Mouse (Mus musculus) cerebellum, adult 8-10 months (tissue): Measurements from ENCODE around the gene Kctd20.
"Not testable (repeated sequence)": the region's sequence is repeated elsewhere in the genome, so short reads cannot be mapped to it uniquely, and the experiment has no call there.

Source experiments
- DNase-seq: peaks from one replicate; pipeline ENCODE4 v3.0.0; 2022

Gene Kctd20

DNA sequence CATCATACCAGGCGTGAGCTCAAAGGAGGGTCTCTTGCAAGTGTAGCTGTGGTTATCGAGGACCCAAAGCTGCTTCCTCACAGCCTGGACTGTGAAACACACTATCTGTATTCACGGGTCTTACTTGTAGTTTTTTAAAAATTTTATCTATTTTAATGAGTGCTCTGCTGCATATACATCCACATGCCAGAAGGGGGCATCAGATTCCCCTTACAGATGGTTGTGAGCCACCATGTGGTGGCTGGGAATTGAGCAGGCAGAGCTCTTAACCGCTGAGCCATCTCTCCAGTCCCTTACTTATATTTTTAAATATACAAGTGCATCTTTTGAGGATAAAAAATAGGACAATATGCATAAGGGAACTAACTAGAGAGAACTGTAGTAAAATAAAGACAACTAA, 36.0 kb downstream of the Kctd20 start:
- DNase-seq, result peak; percentile 30

DNA sequence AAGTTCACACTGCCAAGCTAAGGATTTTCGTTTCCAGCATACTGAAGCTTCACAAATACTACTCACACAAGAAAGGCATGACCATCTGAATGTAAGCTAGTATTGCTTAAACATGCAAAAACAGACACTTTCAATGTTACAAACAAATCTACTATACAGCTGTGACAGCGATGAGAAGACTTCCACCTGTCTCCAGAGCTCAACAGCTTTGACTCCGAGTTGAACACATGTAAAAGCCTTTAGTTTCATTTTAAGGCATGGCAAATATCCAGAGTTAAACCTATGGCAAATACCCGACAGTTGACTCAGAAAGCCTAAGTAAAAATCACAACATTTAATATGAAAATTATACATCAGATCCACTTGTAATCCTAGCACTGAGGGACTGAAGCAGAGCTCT, 36.5 kb downstream of the Kctd20 start:
- no peak for DNase-seq

DNA sequence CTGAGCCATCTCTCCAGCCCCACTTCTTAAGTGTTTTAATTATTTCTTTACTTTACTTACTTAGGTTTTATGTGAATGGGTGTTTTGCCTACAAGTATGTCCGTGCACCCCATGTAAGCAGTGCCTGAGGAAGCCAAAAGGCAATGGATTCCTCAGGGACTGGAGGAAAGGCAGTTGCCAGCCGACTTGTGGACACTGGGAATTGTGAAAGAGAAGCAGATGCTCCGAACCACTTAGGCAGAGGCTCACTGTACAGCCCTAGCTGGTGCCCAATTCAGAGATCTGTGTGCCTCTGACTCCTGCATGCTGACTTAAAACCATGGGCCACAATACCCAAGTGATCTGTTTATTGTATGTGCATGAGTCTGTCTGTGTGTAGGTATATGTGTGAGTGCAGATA, 37.2 kb downstream of the Kctd20 start:
- no peak for DNase-seq

DNA sequence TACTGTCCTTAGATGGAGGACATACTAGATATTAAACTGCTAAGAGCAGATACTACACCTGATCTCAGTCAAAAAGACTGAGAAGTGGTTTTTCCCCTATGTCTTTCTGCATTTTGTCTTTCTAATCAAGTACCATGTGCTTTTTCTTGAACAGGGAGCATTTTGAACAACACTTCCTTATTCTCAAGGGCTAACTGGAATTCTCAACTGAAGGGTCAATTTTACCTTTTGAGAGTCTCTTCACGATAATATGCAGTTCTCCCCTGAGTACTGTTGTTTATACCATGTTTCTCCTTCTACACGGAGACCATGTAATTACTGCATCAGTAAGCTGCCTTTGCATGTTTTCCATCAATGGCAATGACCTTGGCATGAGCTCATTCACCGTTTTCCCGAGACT, 38.3 kb downstream of the Kctd20 start:
- DNase-seq, result no peak

DNA sequence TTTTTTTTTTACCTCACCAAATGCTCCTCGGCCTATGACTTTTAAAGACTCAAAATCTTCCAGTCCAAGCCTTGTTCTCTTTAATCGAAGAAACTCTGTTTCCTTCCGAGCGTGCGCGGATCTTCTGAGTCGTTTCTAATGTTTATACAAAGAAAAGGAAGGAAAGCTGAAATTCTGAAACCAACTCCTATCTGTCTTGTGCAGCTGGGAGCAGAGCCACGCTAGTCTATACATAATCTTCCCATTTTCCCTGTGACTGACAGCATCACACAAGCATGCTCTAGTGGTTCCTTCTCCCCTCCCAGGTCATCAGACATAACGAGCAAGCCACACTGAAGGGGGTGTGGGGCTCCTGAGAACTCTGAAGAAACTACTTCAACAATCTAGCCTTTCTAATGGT, 39.5 kb downstream of the Kctd20 start:
- DNase-seq, result no peak

DNA sequence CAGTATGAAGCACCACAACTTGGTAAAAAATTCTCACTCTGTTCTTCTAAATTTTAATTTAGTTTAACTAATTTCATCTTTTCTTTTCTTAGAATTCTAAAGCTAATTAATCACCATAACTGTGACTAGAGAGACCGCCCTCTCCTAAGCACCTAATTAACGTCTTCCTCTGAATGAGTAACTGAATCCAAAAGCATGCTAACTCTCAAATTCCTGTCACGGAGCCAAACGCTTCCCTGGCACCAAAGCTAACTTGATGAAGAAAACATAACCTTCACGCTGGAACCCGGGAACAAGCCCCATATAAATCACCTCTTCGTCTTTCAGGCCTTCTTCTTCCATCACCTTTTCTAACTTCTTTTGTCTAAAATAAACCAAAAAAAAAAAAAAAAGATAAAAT, 40.4 kb downstream of the Kctd20 start:
- DNase-seq, result no peak

DNA sequence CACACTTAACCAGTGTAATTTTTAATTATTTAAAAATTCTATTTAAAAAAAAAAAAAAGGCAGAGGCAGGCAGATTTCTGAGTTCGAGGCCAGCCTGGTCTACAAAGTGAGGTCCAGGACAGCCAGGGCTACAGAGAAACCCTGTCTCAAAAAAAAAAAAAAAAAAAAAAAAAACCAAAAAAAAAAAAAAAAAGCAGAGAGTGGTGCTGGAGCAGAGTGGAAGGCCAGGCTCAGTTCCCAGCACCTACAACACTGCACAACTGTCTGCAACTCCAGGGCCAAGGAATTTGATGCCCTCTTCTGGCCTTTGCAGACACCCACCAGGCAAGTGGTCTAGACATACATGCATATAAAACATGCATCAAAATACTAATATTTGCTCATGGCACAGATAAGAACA, 41.3 kb downstream of the Kctd20 start:
- not testable (repeated sequence) for DNase-seq

DNA sequence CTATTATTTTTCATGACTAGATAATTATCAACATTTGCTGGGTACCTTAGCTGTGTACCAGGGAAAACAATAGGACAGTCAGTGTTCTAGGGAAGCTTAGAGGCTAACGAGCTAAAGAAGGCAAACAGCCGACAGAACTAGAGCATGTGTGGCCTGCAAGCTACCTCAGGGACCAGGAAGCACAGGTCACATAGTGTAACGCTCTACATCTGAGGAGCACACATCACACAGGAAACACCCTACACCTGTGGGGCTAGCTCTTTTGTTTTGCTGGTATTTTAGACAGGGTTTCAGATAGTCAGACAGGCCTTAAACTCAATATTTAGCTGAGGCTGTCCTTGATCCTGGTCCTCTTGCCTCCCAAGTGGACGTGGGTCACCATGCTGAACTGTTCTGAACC, 42.9 kb downstream of the Kctd20 start:
- DNase-seq, result no peak

DNA sequence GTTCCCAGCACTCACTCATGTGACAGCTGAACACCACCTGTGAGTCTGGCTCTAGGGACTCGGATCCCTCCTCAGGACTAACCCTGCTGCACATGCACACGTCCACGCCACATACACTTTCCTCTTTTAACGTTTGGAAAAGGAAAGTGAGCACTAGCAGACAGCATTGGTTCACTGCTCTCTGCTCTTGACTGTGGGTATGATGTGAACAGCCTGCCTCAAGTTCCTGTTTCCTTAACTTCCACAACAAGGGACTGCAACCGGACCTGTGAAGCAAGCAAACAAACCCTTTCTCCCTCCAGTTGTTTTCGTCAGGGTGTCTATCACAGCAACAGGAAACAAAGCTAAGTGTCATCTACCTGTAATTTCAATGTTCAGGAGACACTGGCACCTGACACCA, 48.7 kb downstream of the Kctd20 start:
- DNase-seq, result no peak

DNA sequence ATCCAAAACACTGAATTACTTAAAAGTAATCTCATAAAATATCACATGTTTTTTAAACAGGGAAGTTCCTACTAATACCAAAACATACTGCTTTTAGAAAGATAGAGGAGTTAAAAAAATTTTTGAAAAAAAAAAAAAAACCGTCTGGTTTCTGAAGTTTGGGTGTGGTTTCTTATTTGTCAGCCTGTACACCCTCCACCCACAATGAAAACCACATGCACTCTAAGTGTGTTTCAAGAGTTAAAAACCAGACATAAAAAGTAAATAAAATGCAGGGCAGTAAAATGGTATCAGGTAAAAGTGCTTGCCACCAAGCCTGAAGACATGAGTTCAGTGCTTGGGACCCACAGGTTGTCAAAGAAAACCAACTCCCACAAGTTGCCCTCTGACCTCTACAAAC, 52.0 kb downstream of the Kctd20 start:
- no peak for DNase-seq

DNA sequence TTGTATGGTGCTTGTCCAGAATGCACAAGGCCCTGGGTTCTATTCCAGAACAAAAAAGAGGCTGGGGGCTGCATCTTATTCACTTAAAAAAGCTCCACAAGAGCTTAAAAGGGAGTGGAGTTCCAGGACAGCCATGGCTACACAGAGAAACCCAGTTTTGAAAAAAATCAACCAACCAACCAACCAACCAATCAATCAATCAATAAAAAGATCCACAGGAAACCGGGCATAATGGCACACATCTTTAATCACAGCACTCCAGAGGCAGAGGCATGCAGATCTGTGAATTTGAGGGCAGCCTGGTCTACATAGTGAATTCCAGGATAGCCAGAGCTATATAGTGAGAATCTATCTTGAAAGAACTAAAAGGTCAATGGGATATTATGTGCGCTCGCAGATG, 53.3 kb downstream of the Kctd20 start:
- DNase-seq, result no peak

DNA sequence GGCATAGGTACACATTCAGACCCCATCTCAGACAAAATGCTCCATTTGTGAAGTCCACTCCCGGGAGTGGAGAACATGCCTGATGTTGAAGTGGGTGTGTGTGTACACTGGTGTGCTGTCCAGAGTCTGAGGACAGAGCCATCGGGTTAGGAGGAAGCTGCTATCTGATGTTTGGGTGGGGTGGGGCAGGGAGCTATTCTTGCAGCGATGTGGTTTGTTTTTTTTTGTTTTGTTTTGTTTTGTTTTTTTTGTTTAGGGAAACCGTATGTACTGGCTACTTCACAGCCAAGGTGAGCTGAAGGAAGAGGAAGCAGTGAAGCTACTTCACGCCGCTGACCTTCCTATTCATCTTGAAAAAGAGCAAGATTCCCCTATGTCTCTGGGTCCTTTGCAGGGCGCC, 55.1 kb downstream of the Kctd20 start:
- no peak for DNase-seq

DNA sequence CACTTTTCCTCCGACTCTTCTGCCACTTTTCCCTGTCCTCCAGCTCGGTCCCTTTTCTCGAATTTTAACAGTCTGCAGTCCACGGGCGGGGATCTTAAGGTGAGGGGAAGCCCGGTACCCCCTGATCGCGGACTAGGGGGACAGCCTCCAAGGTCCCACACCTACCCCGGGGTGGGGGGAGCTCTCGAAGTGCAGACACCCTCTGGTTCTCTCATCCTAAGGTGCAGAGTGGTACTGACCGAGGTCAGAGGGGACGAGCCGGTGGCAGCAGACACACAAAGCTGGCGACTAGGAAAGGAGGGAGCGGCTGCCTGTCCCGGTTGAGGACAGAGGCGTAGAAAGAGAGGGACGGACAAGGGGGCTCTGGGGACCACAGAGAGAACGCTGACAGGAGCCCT, 55.5 kb downstream of the Kctd20 start:
- no peak for DNase-seq

DNA sequence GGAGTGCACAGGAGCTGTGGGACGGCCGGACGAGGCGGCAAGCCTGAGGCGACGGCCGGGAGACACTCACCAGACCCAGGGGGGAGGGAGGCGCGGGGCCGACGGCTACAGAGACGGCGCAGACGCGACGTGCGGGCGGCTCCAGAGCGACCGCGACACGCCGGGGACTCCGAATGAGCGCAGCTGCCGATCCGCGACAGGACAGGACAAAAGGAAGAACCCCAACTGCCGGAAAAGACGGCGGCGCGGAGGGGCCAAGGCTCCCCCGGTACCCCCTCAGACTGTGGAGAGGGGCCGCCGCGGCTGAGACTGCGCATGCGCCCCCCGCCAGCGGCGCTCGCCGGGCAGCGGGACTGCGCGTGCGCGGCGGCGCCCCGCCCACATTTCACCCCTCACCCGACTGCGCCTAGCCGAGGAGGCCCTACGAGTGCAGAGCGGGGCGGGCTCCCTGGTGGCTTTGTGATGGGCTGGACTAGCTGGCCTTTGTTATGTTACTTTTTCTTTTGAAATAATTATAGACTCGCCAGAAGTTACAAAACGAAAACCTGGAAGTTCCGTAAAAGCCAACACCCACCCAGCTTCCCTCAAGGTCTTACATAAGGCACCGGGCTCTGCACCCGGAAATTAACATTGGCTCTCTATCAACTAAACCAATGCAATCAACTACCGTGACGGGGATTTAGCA, 56.0 kb downstream of the Kctd20 start, which contains the start of gene Stk38:
Gene Stk38 (minus strand): TSS at position 355 of the 685 bp plus-strand sequence.
- peak; percentile 95 for DNase-seq

DNA sequence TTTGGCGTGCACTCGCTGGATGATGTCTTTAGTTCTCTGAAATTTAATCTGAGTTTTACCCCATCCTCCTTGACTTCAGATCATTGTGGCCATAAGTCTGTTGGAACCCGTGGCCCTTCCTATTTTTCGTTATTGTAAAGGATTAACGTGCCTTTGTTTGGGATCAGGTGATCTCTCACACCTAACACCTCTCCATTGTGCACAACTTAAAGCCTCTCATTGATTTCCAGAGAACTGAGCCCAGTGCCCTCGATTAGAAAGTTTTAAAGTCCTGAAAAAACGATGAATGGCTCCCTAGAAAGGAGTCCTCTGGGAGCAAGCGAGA, 56.5 kb downstream of the Kctd20 start:
- DNase-seq, result no peak

DNA sequence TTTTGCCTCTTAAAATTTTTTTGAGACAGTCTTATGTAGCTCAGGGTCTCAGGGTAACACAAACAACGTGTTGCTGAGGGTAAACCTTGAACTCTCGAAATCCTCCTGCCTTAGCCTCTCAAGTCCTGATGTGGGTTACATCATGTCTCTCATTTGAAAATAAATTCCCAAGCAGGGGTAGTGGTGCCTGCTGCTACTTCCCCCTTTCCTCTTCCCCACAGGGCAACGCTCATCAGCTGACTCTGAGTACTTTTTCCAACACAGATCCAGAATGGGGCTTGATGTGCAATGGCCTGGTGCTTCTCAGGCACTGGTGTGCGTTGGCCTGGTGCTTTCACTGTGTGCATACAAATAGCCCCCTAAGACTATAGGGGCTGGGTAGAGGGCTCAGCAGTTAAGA, 57.4 kb downstream of the Kctd20 start:
- no peak for DNase-seq

DNA sequence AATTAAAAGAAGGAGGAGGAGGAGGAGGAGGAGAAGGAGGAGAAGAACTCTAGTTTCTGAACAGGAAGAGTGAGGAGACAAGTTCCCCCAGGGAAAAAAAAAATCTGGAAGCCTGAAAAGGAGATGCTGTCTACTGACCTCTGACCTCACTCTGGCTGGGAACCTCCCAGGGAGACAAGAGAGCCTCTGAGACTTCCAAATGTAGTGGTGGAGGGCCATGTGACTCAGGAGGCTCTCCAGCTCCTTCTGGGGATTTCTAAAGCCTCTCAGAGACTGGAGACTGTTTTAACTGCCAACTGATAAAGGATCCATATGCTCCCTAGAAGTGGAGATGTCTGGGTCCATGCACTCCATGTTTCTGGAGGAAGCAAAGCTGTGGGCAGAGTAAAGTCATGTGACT, 62.5 kb downstream of the Kctd20 start:
- DNase-seq, result no peak

DNA sequence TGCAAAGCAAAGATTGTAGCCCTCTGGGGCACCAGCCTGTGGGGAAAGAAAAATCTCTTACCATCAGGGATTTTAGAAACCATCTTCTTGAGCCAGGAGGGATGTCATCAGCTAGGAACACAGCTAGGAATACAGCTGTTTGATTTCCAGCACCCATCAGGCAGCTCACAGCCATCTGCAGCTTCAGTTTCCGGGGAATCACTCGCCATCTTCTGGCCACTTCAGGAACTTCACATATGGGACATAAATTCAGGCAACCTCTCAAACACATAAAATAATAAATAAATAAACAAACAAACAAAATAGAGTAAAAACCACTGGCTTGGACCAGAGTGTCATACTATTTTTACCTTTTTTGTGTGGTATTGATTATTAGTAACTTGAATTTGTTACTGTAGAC, 63.9 kb downstream of the Kctd20 start:
- no peak for DNase-seq

DNA sequence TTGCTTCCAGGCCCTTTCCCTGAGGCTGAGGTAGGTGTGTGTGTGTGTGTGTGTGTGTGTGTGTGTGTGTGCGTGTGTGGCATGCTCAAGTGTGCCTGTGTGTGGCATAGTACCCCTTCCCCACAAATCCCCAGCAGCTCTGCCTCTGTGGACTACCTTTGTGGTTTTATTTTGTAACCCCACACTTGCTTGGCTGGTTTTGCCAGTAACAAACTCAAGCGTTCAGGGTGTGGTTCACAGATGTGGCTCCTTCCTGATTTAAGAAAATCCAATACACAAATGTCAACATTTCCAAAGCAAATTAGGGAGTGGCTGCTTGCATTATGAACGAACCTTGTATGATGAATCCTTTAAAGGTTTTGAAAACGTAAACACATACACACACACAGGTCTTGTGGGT, 65.0 kb downstream of the Kctd20 start:
- no peak for DNase-seq

DNA sequence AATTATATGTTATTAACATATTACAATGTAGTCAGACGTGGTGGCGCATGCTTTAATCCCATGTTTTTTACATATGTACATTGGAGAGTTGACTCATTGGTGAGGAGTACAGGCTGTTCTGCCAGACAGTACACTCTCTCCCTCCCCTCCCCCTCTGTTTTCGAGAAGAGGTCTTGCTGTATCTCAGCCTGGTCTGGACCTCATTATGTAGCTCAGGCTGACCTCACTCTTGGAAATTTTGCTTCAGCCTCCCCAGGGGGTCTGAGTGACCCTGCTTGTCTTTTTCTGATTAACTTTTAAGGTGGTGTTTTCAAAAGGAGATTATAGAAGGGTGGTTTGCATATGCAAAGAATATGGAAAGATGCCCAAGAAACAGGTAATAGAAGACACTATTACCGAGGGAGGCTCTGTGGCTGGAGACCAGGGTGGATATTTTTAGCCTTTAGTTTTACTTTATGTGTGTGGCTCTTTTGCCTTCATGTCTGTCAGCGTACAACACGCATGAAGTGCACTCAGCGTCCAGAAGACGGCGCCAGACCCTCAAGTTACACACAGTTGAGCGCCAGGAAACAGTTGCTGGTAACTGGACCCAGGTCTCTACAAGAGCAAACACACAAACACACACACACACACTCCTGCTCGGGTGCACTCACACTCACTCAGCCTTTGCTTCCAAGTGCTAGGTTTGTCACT, 66.7 kb downstream of the Kctd20 start:
- DNase-seq, result no peak
